Mouse (Mus musculus) limb, embryonic 12.5 days (tissue): ENCODE results near the gene Gm20518. TPM values are rescaled to one million over a fixed set of nuclear protein-coding genes. Genes with fewer than 3 reads are reported as not detected.

Experiments used
- ATAC-seq: fragments of 200-750 bp; cut with Nextera tagmentation; 2 replicates; pipeline ENCODE4 v1.8.0; 2017; ENCODE audit warnings: low read depth, moderate TSS enrichment; ENCODE audit not compliant: insufficient number of reproducible peaks, insufficient read depth, low FRiP score, low TSS enrichment
- H3K27ac ChIP-seq: fragments of 300-500 bp; sonication (generic); 2 replicates; pipeline ENCODE4 v1.5.1; 2016; ENCODE audit warnings: mild to moderate bottlenecking, moderate library complexity
- H3K27me3 ChIP-seq: fragments of 300-500 bp; sonication (generic); 2 replicates; pipeline ENCODE4 v1.6.1; 2016; ENCODE audit warnings: mild to moderate bottlenecking, moderate library complexity
- H3K36me3 ChIP-seq: fragments of 300-500 bp; sonication (generic); 2 replicates; pipeline ENCODE4 v1.6.1; 2016; ENCODE audit warnings: mild to moderate bottlenecking, moderate library complexity
- H3K4me1 ChIP-seq: fragments of 300-500 bp; sonication (generic); replicated peaks from 2 replicates; pipeline ENCODE4 v1.6.1; 2016
- H3K4me2 ChIP-seq: fragments of 300-500 bp; sonication (generic); 2 replicates; pipeline ENCODE4 v1.6.1; 2016; ENCODE audit warnings: mild to moderate bottlenecking, moderate library complexity
- H3K4me3 ChIP-seq: fragments of 300-500 bp; sonication (generic); replicated peaks from 2 replicates; pipeline ENCODE4 v1.5.1; 2016; ENCODE audit warnings: mild to moderate bottlenecking
- H3K9ac ChIP-seq: fragments of 300-500 bp; sonication (generic); replicated peaks from 2 replicates; pipeline ENCODE4 v1.6.1; 2016; ENCODE audit warnings: mild to moderate bottlenecking, moderate library complexity
- H3K9me3 ChIP-seq: fragments of 300-500 bp; sonication (generic); 2 replicates; pipeline ENCODE4 v1.6.1; 2016; ENCODE audit warnings: mild to moderate bottlenecking, moderate library complexity
- WGBS: fragments of 180-500 bp; shearing (Covaris S2); methylation state at CpG from one replicate; pipeline ENCODE4 v1.1.7; 2016; 5-methylcytosine and 5-hydroxymethylcytosine counted together
- polyA plus RNA-seq: library from polyadenylated mRNA; unstranded; fragments of >200 nt; fragmentation: Nextera tagmentation; extraction: Ambion mirVana; gene quantifications from 2 replicates; pipeline ENCODE4 v1.2.1, GENCODE M21; 2016

The Gm20518 gene
- polyA plus RNA-seq, 1 experiment from 2014 or later, result 0.36 TPM

DNA sequence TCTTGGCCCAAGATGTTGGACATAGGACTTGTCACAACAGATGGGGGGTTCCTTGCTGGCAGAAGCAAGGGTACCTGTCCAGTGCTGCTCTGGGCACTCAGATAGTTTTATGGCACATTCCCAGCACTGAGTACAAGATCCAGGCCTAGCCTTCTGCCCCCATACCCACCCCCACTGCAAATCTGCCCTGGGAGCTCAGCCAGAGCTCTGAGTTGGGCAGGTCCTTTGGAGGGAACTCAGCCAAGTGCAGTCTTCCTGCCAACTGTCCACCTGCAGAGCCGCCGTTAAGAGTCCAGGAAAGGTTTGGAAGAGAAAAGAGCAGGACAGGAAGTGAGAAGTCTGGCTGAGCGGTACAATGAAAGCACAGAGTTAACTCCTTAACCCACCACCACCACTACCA, 1.1 kb upstream of the Gm20518 start:
- Histone ChIP-seq H3K27me3 (no peaks in the 10 kb centered on the region), H3K4me3 (no peak overlapping the region), H3K27ac (no peak overlapping the region), H3K9me3 (no peaks in the 10 kb centered on the region), H3K9ac (no peak overlapping the region), H3K36me3 (peaks cover 4% of the 10 kb centered on the region; the same call in 1 of the 2 replicates), H3K4me2 (no peak overlapping the region), H3K4me1 (peaks cover 21% of the 10 kb centered on the region)
- ATAC-seq, result no peak
- WGBS, result 78% methylated on average over 3 of the region's 3 CpGs

DNA sequence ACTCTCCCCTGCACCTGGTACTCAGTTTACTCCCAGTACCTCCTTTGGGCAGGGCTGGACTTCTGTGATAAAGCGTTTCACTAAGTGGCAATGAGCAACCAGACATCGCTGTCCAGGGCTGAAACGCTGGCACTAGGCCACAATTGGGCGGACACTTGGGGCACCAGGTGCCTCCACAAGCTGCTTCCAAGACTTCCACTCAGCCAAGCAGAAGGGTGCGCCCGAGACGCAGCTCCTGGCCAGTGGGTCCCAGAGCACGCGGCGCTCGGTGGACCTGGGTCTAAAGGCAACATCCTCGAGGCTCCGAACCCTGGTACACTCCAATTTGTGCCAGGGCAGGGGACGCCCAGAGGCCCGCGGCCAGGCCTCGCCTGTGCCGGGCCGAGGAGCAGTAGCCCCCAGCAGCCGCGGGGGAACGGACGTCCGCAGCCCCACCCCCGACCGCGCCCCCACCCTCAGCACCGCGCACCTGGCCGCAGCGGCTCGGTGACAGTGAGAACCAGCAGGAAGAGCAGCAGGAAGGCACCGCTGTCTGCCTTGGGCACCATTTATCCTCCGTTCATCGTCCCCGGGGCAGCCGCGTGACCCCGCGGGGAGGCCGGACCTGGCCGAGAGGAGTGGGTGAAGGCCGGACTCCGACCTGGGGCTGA, 429 bp downstream of the Gm20518 start:
- Histone ChIP-seq H3K4me1 (peaks cover 26% of the 10 kb centered on the region), H3K9me3 (no peaks in the 10 kb centered on the region), H3K27me3 (no peaks in the 10 kb centered on the region), H3K4me2 (peak overlapping the region; percentile 93), H3K27ac (peak overlapping the region; percentile 95), H3K4me3 (peak overlapping the region; percentile 95), H3K36me3 (peaks cover 4% of the 10 kb centered on the region; the same call in 1 of the 2 replicates), H3K9ac (peak overlapping the region; percentile 98)
- ATAC-seq, result peak; percentile 67
- under 1% methylated on average over 44 of the region's 44 CpGs for WGBS

DNA sequence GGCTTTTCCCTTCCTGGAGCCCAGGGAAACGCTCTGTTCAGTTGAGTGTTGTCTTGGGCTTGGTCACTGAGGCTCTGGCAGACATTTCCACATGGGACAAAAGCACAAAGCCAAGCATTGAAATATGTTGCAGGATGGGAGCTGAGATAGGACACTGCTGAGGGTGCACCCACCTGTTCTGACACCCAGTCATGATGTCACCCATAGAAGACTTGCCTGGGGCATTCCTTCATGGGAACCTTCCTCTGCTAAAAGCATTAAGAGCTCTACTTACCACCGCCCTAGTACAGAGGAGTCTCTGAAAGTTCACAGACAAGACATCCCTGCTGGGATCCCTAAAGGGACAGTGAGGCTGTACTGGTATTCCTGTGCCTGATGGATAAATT, 1.1 kb downstream of the Gm20518 start:
- Histone ChIP-seq H3K4me3 (peak overlapping the region; percentile 95), H3K27me3 (no peaks in the 10 kb centered on the region), H3K27ac (no peak overlapping the region), H3K4me1 (peaks cover 26% of the 10 kb centered on the region), H3K9ac (peak overlapping the region; percentile 98), H3K9me3 (no peaks in the 10 kb centered on the region), H3K36me3 (peaks cover 4% of the 10 kb centered on the region; the same call in 1 of the 2 replicates), H3K4me2 (peak overlapping the region; percentile 93)
- WGBS, result 61% methylated on average over 2 of the region's 2 CpGs
- no peak for ATAC-seq

DNA sequence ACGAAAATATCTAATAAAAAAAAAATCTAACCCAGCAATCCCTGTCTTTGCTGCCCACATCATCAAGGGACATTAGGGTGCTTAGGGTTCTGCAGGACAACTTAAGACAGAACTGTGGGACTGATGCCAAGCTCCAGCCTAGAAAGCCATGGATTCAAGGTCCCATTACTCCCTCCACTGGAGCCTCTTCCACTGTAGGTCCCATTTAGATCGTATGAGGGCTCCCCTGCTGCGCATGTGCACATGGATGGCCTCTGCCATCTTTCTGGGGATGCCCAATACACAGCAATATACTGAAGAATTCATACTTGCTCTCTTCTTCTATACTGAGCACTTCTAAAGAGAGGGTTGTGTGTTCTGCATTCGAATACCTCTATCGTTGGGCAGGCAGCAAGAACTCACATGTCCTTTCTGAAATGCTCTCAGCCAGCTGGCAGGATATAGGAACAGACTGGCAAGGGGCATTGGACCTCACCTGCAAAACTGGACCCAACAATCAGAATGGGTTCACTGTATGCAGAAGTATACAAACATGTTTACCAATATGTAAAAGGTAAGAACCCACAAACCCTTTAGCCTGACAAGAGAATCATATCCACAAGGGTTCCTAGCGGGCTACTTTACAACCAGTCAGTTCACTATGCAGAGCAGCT, 1.7 kb downstream of the Gm20518 start:
- H3K36me3 ChIP-seq, result peaks cover 9% of the 10 kb centered on the region; the same call in 1 of the 2 replicates
- peak overlapping the region; percentile 95 for H3K4me3 ChIP-seq
- no peak for ATAC-seq
- H3K9me3 ChIP-seq, result no peaks in the 10 kb centered on the region
- peak overlapping the region; percentile 98 for H3K9ac ChIP-seq
- H3K27me3 ChIP-seq, result no peaks in the 10 kb centered on the region
- peaks cover 26% of the 10 kb centered on the region for H3K4me1 ChIP-seq
- 85% methylated on average over 6 of the region's 6 CpGs for WGBS
- no peak overlapping the region for H3K27ac ChIP-seq
- H3K4me2 ChIP-seq, result peak overlapping the region; percentile 93

DNA sequence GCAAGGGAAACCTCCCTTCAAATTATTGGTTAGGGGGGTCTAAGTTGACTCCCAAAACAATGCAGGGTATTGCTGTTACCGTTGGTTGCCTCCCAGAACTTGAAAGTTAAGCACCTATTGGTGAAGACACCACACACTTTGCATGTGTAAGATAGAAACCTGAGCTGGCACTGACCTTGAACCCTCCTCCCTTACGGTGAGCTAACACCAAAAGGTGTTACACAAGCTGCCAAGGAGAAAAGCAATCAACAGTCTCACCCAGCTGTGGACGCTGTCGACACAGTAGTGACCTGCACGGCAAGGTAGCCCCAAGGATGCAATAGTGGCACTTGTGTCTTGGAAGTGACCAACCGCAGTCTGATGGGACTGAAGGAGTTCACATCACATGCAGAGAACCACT, 7.4 kb downstream of the Gm20518 start:
- no peaks in the 10 kb centered on the region for H3K9me3 ChIP-seq
- no peak for ATAC-seq
- no peak overlapping the region for H3K9ac ChIP-seq
- no peak overlapping the region for H3K4me3 ChIP-seq
- H3K27me3 ChIP-seq, result no peaks in the 10 kb centered on the region
- 83% methylated on average over 6 of the region's 6 CpGs for WGBS
- no peak overlapping the region for H3K4me2 ChIP-seq
- no peak overlapping the region for H3K27ac ChIP-seq
- peaks cover 9% of the 10 kb centered on the region; the same call in 1 of the 2 replicates for H3K4me1 ChIP-seq
- H3K36me3 ChIP-seq, result peaks cover 43% of the 10 kb centered on the region

DNA sequence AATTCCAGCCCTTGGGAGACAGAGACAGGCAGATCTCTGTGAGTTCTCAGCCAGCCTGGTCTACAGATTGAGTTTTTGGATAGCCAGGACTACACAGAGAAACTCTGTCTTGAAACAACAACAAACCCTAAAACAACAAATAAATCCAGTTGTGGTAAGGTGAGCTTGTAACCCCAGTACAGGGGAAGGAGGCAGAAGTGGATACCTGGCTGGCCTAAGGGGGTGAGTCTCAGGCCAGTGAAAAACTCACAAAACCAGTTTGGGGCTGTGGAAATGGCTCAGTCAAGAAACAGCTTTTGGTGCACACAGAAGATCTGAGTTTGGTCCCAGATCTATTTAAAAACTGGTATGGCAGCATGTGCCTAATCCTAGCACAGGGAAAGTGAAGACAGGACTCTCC, 9.3 kb downstream of the Gm20518 start:
- H3K4me2 ChIP-seq, result no peak overlapping the region
- peaks cover 59% of the 10 kb centered on the region for H3K36me3 ChIP-seq
- H3K4me1 ChIP-seq, result peaks cover 9% of the 10 kb centered on the region; the same call in 1 of the 2 replicates
- H3K9me3 ChIP-seq, result peaks cover 3% of the 10 kb centered on the region; the same call in 1 of the 2 replicates
- ATAC-seq, result no peak
- no peak overlapping the region for H3K27ac ChIP-seq
- no peaks in the 10 kb centered on the region for H3K27me3 ChIP-seq
- H3K9ac ChIP-seq, result no peak overlapping the region
- no peak overlapping the region for H3K4me3 ChIP-seq

DNA sequence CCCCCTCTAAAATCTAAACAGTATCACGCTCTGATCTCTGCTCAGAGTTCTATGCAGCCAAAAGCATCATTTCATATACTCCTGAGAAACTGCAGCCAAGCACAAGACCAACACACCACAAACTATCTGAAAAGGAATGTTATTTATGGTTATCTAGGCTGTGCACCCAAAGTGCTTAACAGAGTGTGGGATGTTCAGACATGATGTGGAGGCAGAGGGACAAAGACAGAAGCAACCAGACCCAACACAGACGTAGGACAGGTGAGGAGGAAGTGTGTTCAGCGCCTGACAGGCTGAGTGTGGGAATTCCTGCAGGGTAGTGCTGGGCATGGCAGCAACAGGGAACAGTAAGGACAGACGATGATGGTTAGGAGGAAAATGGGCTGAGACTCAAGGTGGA, 11.9 kb downstream of the Gm20518 start:
- Histone ChIP-seq H3K27ac (no peak overlapping the region), H3K36me3 (peaks cover 56% of the 10 kb centered on the region), H3K4me1 (peaks cover 4% of the 10 kb centered on the region; the same call in 1 of the 2 replicates), H3K4me3 (no peak overlapping the region), H3K4me2 (no peak overlapping the region), H3K9ac (no peak overlapping the region), H3K27me3 (no peaks in the 10 kb centered on the region), H3K9me3 (peaks cover 3% of the 10 kb centered on the region; the same call in 1 of the 2 replicates)
- no peak for ATAC-seq
- WGBS, result 95% methylated on average over 4 of the region's 4 CpGs

DNA sequence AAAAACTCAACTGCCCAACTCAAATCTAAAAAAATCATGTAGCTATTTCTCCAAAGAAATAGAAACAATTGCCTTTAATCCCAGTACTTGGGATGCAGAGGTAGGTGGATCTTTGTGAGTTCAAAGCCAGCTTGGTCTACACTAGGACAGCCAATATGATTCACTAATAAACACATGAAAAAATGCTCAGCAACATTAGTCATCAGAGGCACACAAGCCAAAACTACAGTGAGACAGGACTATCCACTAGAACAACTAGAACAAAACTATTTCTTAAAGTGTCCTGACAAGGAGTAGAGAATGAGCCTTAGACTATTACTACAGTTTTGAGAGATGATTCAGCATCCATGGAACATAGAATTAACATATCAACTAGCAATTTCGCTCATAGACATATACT, 15.4 kb downstream of the Gm20518 start:
- peaks cover 53% of the 10 kb centered on the region for H3K36me3 ChIP-seq
- ATAC-seq, result no peak
- 96% methylated on average over 1 of the region's 1 CpGs for WGBS

DNA sequence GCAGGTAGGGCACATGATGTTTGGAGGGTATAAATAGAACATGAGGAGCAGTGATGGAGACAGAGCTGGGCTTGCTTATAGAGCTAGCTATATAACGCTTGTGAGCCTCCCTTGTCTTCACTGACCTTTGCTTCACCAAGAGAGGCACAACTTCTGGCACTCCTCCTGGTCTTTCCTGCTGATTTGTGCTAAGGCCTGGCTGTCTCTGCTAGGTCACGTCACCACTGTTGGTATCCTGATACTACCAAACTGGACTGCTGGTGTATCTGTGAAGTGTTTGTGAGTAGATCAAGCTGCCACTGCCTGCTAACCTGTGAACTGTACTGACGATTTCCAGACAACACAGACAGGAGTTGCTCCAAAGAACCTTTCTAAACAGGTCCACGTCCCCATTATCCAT, 16.3 kb downstream of the Gm20518 start:
- ATAC-seq, result no peak
- Histone ChIP-seq H3K9ac (no peak overlapping the region), H3K4me3 (no peak overlapping the region), H3K9me3 (peaks cover 3% of the 10 kb centered on the region; the same call in 1 of the 2 replicates), H3K4me2 (no peak overlapping the region), H3K27ac (no peak overlapping the region), H3K27me3 (no peaks in the 10 kb centered on the region), H3K4me1 (no peaks in the 10 kb centered on the region), H3K36me3 (peaks cover 60% of the 10 kb centered on the region)
- WGBS, result 80% methylated on average over 4 of the region's 4 CpGs

More for the DNA sequence above, 15.4 kb downstream of the Gm20518 start:
- Histone ChIP-seq H3K9ac (no peak overlapping the region), H3K4me1 (no peaks in the 10 kb centered on the region), H3K27me3 (no peaks in the 10 kb centered on the region), H3K4me3 (no peak overlapping the region), H3K9me3 (peaks cover 3% of the 10 kb centered on the region; the same call in 1 of the 2 replicates), H3K27ac (no peak overlapping the region), H3K4me2 (no peak overlapping the region)

DNA sequence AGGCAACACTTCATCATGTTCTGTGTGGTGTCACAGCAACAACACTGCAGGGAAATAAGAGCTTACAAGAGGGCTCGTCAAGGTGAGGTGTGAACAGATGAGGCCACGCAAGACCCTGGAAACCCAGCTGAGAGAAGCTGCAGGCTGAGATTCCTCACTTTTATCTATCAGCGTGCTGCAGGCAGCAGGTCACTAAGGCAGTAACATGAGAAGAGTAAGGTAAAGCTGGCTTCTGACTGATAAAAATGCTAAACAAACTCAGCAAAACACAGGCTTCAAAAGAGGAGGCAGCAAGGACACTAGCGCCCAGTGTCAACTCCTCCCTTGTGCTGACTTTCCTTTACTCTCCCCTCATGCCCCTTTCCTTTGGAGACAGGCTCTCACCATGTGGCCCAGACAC, 18.5 kb downstream of the Gm20518 start:
- Histone ChIP-seq H3K36me3 (peaks cover 65% of the 10 kb centered on the region), H3K27ac (no peak overlapping the region), H3K9me3 (no peaks in the 10 kb centered on the region), H3K4me2 (no peak overlapping the region), H3K27me3 (no peaks in the 10 kb centered on the region), H3K4me1 (no peaks in the 10 kb centered on the region), H3K4me3 (no peak overlapping the region), H3K9ac (no peak overlapping the region)
- ATAC-seq, result no peak
- 49% methylated on average over 4 of the region's 4 CpGs for whole genome bisulfite sequencing

DNA sequence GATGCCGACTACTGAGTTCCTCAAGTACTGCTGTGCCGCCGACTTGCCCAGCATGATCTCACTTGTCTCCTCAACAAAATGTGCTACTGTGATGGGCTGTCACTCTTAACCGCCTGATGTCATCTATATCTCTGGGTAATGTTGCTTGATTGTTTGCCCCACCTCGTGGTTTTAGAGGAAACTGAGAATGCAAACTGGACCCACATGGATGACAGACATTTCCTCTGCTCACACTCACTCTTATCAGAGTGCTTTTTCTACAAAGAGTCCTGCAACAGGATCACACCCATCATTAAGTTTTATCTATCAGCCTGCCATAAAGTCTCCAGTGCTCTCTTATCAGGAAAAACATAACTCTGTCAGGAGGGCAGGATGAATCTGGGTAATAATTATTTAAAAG, 20.2 kb downstream of the Gm20518 start:
- Histone ChIP-seq H3K4me1 (no peaks in the 10 kb centered on the region), H3K27me3 (no peaks in the 10 kb centered on the region), H3K27ac (no peak overlapping the region), H3K36me3 (peaks cover 59% of the 10 kb centered on the region), H3K4me2 (no peak overlapping the region), H3K9ac (no peak overlapping the region), H3K4me3 (no peak overlapping the region), H3K9me3 (no peaks in the 10 kb centered on the region)
- 89% methylated on average over 5 of the region's 5 CpGs for WGBS
- no peak for ATAC-seq
